Mouse (Mus musculus) olfactory bulb, adult 2 months (tissue): ENCODE data around the gene Arhgap35.

ENCODE experiments used
- CTCF ChIP-seq: fragments of 200-500 bp; IDR thresholded peaks from 2 replicates; pipeline ENCODE4 v1.5.1; 2012; ENCODE audit warnings: low read depth, mild to moderate bottlenecking, low read length, moderate library complexity; ENCODE audit not compliant: insufficient read depth
- POLR2A ChIP-seq: fragments of 200-500 bp; IDR thresholded peaks from 2 replicates; pipeline ENCODE4 v1.6.1; 2012; ENCODE audit warnings: mild to moderate bottlenecking, low read depth, low read length, moderate library complexity; ENCODE audit not compliant: insufficient read depth

- TF ChIP-seq CTCF (no peak), POLR2A (no peak)
These were observed 13.4 kb upstream of the Arhgap35 start for GRCm38 (mm10) chr7:16628096-16628771.
